Mouse (Mus musculus): Measurements from ENCODE around the gene Tor1a. TPM values are rescaled to one million over a fixed set of nuclear protein-coding genes. Genes with fewer than 3 reads are reported as not detected.

The Tor1a gene
- total RNA-seq (2021): 10 to 100 TPM; 49.5 to 51.4 TPM
- long read RNA-seq, transcript Tor1a-203 (4 exons, 1,605 nt): minor isoform, 15 of 67 reads
- long read RNA-seq, transcript Tor1a-201 (5 exons, 1,401 nt): major isoform, 35 of 67 reads
- long read RNA-seq, partial matches to known transcripts: 0 of 67 reads
- long read RNA-seq, other reads (novel, unspliced or antisense): 9 of 67 reads

DNA sequence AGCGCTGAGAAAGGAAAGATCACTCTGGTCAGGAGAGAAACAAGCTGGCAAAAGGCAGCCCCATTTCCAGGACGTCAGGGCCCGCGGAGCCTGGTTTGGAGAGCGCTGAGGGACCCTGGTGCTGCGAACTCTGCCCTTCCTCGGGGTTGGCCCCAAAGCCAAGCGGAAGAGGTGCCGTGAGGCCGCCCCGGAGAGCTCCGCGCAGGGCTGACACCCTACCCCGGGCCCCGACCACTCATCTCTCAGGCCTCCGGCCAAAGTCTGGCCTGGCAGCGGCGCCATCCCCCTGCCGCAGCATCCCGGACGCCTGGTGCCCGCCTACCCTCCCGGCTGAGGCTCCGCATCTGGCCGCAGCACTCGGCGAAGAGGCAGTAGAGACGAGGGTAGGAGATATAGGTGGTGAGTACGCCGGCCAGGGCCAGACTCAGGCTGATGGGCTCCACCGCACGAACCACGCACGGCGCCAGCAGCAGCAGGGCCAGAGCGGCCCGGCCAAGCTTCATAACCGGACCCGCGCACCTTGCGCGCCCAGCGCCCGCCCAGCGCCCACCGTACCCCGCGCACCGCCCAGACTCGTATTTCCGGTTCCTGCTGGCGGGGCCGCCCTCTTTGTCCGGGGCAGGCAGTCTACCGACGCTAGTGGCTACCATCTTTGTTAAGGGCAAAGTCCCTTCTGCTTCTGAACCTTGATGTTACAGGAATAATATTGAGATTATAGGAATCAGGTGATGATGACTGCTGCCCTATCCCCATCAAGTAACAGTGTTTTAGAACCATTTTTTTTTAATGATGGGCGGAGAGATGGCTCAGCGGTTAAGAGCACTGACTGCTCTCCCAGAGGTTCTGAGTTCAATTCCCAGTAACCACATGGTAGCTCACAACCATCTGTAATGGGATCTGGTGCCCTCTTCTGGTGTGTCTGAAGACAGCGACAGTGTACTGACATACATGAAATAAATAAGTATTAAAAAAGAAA lies at the start of gene Tor1a:
Gene Tor1a (minus strand): TSS at position 582 of the 976 bp plus-strand sequence.
- peak; percentile 89 to 93 for DNase-seq (ENCODE audit: low spot score in 2 of 2)

DNA sequence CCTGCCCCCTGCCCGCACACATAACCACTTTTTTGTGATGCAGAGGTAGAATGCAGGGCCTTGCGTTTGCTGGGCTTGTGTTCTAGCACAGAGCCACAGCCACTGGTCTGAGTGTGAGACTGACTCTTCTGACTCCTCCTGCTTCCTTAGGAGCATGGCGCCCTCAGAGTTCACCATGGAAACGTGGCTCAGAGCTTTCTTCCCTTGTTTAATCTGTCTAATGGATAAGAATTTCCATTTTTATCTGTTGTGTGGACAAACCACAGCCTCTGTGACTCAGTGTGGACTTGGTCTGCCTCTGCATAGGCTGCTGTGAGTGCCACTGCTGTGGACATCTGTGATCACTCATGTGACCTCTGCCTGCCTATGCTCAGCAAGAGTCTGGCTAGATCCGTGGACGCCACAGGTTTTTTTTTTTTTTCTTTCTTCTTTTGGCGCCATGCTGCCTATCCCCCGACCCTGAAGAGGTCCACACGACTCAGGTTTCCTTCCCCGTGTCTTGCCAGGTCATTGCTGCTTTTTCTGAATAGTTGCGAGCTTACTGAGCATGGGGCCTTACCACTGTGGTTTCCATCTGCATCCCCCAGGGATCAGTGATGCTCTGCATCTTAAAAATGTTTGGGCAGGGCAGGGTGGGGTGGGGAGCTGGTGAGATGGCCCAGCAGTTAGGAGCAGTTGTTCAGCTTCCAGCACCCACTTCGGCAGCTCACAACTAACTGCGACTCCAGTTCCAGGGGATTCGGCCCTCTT lies 45.8 kb upstream of the Tor1a start:
- DNase-seq (ENCODE audit: low spot score in 2 of 2): no peak

DNA sequence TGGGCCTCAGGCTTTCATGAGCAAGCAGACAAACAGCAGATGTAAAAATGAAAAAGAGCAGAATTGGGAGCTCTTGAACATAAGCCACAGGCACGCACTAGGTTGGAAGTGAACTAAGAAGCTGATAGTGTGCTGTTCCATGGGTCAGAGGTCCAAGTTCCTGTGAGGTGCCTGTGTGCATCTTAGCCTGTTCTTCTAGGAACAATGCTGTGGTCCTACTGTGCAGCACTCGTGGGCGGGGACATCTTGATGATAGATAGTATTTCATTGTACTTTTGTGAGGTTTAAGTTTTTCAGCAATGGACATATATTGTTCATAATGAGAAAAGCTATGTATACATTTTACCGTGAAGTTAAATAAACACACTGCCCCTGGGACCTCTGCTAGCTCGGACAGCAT lies 39.5 kb upstream of the Tor1a start:
- no peak for DNase-seq (ENCODE audit: low spot score in 2 of 2)

DNA sequence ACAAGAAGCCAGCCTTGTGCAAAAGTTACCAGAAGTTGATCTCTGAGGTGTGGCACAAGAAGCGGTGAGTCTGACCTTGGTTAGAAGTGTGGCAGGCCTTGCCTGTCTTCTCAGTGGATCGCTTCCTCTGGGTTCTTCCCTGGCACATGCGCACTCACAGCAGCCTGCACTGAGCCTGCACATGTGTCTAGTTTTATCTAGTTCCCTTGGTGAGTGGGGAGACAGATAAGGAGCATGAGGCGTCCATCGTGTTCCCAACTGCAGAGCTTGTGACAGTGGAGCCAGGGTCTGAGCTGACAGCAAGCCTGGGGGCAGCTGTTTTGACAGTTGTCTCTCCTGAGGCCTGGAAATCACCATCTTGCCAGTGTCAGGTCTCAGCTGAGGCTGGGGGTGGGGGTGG lies 38.7 kb upstream of the Tor1a start:
- no peak for DNase-seq (ENCODE audit: low spot score in 2 of 2)

DNA sequence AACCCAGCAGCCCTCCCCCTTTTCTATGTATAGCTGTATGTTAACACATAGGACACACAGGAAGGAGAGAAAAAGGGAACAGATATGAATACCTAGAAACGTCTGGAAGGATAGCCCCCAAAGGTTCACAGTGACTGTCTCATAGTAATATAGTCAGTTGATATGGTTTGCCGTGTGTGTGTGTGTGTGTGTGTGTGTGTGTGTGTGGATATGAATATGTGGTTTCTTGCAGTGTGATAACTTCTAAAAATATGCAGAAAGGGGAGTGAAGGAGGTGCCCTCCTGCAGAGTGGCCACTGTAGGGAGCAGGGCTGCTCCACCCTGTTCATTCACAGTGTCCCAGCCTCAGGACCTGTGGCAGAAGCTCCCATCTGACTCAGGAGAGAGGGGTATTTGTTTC lies 37.7 kb upstream of the Tor1a start:
- no peak for DNase-seq (ENCODE audit: low spot score in 2 of 2)

DNA sequence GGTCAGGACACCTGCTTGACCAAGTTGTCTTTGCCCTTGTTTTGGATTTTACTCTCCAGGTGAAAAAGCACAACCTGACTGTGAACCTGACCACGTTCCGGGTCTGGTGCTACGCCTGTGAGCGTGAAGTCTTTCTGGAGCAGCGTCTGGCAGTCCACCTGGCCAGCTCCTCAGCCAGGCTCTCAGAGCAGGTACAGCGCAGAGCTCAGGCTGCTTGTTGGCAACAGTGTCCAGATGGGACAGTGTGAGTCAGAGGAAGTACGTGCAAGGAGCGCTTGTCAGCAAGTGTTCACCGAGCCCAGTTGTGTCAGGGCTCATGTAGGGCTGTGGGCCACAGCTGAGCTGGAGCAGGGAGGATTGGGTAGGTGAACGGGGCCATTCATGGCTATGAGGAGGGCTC lies 35.1 kb upstream of the Tor1a start:
- DNase-seq (ENCODE audit: low spot score in 2 of 2): no peak

DNA sequence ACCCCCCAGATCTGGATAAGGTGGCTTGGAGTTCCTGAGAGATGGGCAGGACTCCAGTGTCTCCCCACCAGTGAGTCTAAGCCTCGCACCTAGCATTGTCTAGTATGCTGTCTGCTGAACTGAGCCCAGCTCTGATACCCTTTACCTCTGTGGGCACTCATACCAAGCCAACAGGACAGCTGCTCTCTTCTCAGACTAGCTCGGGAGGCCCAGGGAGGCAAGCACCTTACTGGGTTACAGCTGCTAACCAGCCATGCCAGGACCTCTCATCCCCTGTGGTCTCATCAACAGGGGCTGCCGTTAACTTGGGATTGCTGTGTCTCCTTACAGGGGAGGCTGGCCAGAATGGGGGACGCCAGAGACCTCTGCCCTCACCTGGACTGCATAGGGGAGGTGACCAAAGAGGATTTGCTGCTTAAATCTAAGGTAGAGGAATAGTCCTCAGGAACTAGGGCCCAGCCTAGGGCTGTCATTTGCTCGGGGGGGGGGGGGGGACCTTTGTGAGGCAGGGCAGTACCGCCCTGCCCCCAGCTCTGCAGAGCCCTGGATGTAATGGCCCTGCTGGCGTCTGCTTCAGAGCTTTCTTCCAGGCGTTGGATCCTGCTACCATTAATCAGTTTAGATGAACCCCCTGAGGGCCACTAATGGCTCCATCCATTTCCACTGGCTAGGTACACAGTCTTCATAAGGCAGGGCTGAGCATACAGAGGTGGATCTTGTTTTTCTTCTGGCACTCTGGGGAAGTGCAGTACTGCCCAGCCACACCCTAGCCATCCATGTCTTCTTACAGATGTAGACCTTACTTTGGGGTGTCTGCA lies 30.9 kb upstream of the Tor1a start:
- no peak for DNase-seq (ENCODE audit: low spot score in 2 of 2)

DNA sequence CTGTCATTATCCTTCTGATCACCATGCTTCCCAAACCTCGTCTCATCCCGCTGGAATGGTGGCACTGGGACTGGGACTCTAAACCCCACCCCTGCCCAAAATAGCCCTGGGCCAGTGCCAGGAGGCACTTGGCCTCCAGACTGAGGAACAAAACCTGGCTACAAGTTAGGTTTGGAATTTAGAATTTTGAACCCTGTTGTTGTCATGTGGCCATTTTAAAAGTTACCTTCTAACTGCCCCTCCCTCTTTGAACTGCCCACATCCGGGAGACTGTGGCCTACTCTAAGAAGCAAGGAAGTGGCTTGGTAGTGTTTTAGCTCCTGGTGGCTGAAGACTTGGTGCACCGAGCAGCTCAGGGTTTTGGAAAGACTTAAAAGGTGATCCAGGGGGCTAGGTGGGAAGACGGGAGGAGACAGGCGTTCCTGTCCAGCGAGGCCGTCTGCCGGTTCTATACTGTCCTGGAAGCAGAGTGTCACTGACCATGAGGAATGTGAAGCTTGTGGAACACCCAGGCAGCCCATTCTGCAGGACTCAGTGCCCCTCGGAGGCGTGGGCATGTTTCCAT lies 27.8 kb upstream of the Tor1a start:
- no peak for DNase-seq (ENCODE audit: low spot score in 2 of 2)

DNA sequence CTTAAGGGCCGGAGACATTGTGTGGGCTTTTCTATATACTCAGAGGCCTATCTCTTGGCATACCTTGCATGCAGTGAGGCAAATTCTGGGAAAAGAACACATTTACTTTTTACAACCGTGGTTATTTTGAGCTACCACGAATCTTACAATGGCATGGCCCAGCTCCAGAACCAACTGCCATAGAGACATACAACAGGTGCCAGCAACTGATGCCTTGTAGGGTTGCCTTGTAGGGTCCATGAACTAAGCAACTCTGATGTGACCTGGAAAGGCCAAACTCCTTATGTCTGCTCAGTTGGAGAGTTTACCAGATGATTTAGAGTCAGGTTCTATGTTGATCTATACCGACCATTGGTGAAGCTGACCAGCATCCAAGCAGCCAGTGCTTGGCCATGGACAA lies 27.1 kb upstream of the Tor1a start:
- DNase-seq (ENCODE audit: low spot score in 2 of 2): no peak

DNA sequence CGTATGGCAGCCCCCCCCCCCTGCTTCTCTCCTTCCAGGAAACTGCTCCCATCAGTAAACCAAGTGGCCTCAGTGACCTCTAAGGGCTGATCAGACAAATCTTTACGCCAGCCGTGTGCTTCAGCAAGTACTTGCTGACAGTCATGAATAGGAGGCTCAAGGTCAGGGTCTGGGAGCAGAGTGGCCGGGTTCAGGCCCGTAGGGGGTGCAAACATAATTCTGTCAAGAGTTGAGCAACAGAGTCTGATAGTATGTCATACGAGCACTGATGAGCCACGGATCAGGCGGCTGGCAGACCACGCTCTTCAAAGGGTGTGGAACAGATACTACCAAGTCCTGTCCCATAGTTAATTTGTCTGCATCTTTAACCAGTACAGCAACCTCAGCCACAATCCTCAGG lies 22.5 kb upstream of the Tor1a start:
- DNase-seq (ENCODE audit: low spot score in 2 of 2): no peak

DNA sequence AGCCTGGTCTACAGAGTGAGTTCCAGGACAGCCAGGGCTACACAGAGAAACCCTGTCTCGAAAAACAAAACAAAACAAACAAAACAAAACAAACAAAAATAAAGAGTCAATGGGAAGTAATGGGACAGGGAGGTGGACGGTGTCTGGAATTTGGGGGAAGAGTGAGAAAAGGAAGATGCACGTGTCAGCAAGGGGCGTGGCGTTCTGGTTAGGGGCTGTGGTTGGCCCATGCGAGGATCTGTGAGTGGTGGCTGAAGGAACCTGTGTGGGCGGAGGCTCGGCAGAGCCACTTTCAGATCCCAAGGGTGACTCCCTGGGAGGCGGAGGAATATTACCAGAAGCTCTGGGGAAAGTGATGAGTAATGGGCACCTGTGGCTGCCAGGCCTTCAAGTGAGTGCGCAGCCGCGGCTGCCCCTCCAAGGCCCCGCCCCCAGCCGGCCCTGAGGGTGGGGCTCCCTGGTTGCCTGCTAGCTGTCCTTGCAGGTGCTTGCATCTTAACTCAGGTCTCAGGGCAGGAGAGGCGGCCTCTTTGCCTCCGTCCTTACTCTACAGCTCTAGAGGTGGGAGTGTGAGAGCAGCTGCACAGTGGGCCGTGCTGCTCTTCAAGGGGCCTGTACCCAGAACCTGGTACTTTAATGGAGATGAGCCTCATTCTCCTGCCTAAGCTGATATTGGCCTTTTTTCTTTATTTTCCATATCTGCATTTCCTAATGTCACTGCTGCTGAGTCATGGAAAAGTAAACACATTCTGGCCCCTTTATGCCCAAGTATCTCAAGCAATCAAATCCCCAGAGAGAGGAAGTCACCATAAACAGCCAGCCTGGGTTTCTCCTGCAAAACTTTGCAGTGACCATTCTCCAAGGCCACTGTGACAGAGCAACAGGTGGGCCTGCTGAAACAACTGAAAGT lies 17.6 kb upstream of the Tor1a start:
- DNase-seq (ENCODE audit: low spot score in 2 of 2): peak in 1 of 2 experiments; percentile 31

DNA sequence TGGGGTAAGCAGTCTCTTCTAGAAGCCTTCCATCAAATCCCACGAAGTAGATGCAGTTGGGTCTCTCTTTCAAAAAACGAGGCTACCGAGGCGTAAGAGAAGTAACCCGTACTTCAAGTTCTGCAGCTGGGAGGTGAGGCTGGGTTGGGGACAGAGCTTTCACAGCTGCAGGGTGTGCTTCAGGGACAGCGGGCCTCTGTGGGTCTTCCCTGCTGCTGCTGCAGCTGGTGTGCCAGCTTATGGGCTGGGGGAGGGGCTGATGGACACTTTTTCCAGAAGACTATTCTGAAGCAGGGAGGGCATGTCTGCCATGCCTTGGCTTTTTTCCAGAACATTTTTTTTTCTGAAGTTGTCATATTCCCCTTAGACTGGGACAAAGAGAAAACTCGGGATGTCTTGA lies 15.3 kb upstream of the Tor1a start:
- DNase-seq (ENCODE audit: low spot score in 2 of 2): no peak

DNA sequence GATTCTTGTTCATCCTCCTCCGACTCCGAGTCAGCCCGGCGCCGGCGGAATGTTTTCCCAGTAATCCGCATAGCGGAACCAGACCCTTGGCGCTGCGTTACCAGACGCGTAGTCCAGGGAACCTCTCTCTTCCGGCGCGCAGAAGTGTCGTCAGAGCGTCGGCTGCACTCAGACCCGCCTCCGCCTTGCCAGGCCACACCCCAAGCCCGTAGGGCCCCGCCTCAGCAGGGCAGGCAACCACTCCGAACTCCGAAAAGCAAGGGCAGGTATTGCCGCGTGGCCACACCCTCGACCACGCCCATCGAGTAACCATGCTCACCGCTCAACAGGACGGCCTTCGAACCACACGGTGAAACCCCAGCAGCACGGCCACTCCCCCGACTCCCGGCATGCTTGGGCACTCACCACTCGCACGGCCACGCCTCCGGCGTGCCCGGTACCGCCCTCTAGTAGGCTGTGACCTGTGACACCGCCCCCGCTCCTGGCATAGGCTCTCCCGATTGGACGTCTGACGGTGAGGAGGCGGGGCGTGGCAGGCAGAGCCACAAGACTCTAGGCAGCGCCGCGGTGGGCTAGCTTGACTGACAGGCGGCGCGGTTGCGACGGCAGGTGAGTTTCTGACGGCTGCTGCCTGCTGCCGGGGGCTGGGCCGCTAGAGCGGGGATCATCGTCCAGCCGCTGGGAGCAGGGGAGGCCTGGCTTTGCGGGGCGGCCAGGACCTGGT lies 14.2 kb upstream of the Tor1a start, which contains the start of the genes BC005624 and Usp20:
Gene BC005624 (minus strand): TSS at position 412 of the 724 bp plus-strand sequence.
Gene Usp20 (plus strand): TSS at position 490 of the 724 bp plus-strand sequence.
- peak; percentile 99 to 100 for DNase-seq (ENCODE audit: low spot score in 2 of 2)

DNA sequence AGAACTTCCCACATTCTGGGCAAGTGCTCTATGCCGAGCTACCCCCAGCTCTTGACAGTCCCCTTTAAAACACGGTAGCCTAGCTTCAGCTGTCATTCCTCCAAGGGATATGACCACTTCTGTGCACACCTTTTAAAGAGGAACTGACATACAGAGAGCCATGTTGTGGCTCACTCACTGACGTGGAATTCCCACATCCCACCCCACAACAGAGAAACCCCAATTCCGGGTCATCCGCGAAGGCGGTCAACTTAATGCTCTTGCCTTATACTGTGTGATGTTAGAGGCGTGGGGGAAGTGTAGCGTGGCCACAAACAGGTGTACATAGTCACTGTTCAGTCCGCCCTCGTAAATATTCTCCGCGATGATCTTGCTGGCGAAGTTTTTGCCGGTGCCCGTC lies 907 bp downstream of the Tor1a start:
- DNase-seq (ENCODE audit: low spot score in 2 of 2): no peak

DNA sequence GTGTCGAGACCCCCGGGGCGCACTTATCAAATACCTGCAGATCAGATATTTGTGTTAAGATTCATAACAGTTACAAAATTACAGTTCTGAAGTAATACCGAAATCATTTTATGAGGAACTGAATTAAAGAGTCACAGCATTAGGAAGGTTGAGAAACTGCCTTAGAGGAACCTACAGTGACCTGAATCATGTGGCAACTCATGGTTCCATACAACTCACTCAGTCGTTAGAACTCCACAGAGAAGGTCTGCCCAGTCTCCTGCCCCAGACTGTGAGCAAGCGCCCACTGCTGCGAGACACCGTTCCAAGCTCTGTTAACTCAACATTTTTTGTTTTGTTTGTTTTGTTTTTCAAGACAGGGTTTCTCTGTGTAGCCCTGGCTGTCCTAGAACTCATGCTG lies 2.1 kb downstream of the Tor1a start:
- no peak for DNase-seq (ENCODE audit: low spot score in 2 of 2)

DNA sequence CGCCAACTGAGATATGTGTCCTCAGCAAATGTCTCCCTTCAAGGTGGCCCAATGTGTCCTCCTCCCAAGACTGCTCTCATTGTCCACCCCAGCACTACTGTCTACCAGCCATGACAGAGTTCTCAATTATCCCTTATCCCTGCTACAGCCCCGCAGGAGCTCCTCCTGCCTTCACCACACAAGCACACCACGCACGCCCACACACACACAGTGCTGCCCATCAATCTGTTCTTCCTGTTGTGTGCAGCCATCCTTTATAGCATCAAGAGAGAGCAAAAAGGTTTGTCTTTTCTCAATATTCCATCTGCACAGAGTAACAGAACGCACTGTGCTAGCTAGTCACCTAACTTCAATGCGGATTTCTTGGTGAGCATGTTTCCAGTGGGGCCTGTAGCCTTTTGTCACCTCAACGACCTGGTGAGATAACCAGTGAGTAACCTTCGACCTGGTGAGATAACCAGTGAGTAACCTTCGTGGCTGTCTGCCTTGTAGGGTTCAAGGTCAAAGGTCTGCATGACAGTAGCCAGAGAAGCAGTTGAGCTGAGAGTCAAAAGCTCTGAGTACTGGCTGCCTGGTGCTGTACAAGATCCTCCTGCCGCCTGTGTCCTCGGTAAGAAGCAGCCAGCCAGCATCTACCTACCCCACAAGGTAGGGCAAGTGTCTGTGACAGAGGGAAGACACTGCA lies 5.0 kb downstream of the Tor1a start:
- DNase-seq (ENCODE audit: low spot score in 2 of 2): peak in 1 of 2 experiments; percentile 67

DNA sequence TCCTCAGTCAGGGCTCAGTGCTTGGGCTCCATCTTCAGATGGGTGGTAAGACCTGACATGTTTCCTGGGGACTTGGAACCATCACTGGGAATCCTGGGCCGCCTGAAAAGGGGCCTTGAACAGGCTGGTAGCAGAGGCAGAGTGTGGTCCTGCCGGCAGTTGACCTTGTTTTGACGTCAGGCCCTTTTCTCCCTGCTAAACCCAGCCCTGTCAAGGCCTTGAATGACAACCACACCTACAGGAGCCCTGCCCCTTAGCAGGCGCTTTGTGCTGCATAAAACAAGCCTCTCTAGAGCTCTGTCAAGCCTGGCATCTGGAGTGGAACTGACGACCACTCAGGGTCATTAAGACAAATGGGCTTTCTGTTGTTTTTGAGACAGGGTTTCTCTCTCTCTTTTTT lies 7.9 kb downstream of the Tor1a start:
- no peak for DNase-seq (ENCODE audit: low spot score in 2 of 2)

DNA sequence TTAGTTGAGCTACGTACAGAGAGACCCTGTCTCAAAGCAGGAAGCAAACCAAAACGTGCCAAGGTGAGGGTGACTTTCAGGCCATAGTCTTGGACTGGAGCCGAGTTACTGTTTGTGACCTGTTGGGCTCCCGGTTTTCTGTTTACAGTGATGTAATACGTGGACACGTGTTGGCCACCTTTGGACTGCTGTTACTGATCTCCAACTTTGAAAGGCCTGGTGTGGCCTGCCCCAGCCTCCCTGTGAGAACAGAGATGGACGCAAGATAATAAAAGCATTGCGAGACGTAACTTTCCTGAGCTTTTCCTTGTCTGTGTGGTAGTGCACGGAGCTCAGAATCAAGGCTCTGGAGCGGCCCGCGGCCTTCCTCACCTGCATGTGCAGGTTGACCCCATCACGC lies 9.0 kb downstream of the Tor1a start:
- no peak for DNase-seq (ENCODE audit: low spot score in 2 of 2)

Measured in layer of hippocampus, adult 18-20 months (tissue).